Mouse (Mus musculus) testis, postnatal 14 days (tissue): Measurements from ENCODE around the gene Traf3.
A peak's percentile ranks its signal among the peaks of the same experiment; 100 is the strongest.

Source experiments
- DNase-seq: peaks from one replicate; pipeline ENCODE4 v3.0.0; 2021; ENCODE audit warnings: low spot score

Gene Traf3

GRCm38 (mm10) chr12:111203945-111204344 lies 37.8 kb downstream of the Traf3 start:
- DNase-seq: no peak

- DNase-seq: no peak
Observed at GRCm38 (mm10) chr12:111207641-111208040, 41.5 kb downstream of the Traf3 start.

- DNase-seq: no peak
Observed at GRCm38 (mm10) chr12:111211729-111212128, 45.6 kb downstream of the Traf3 start.

- DNase-seq: no peak
Observed at GRCm38 (mm10) chr12:111218867-111219266, 52.7 kb downstream of the Traf3 start.

- DNase-seq: no peak
Observed at GRCm38 (mm10) chr12:111225197-111225780, 59.1 kb downstream of the Traf3 start.

- DNase-seq: no peak
Observed at GRCm38 (mm10) chr12:111227410-111227809, 61.2 kb downstream of the Traf3 start.

GRCm38 (mm10) chr12:111228488-111228887 lies 62.3 kb downstream of the Traf3 start:
- DNase-seq: no peak

GRCm38 (mm10) chr12:111230793-111231192 lies 64.6 kb downstream of the Traf3 start:
- no peak for DNase-seq

GRCm38 (mm10) chr12:111233798-111234197 lies 67.6 kb downstream of the Traf3 start:
- no peak for DNase-seq

GRCm38 (mm10) chr12:111234383-111234782 lies 68.2 kb downstream of the Traf3 start:
- peak; percentile 37 for DNase-seq

- DNase-seq: peak; percentile 62
Observed at GRCm38 (mm10) chr12:111235631-111236030, 69.5 kb downstream of the Traf3 start.

- DNase-seq: no peak
Observed at GRCm38 (mm10) chr12:111237611-111238188, 71.5 kb downstream of the Traf3 start.

- no peak for DNase-seq
Observed at GRCm38 (mm10) chr12:111238345-111238744, 72.2 kb downstream of the Traf3 start.

- no peak for DNase-seq
Observed at GRCm38 (mm10) chr12:111238778-111239177, 72.6 kb downstream of the Traf3 start.

- no peak for DNase-seq
Observed at GRCm38 (mm10) chr12:111239930-111240329, 73.8 kb downstream of the Traf3 start.

- no peak for DNase-seq
Observed at GRCm38 (mm10) chr12:111241916-111242315, 75.7 kb downstream of the Traf3 start.

- DNase-seq: no peak
Observed at GRCm38 (mm10) chr12:111242346-111242745, 76.2 kb downstream of the Traf3 start.

GRCm38 (mm10) chr12:111243733-111244132 lies 77.6 kb downstream of the Traf3 start:
- no peak for DNase-seq

GRCm38 (mm10) chr12:111245070-111245469 lies 78.9 kb downstream of the Traf3 start:
- DNase-seq: no peak

- no peak for DNase-seq
Observed at GRCm38 (mm10) chr12:111246808-111247464, 80.8 kb downstream of the Traf3 start.

GRCm38 (mm10) chr12:111249095-111249494 lies 82.9 kb downstream of the Traf3 start:
- DNase-seq: no peak

GRCm38 (mm10) chr12:111250116-111250515 lies 83.9 kb downstream of the Traf3 start:
- no peak for DNase-seq

GRCm38 (mm10) chr12:111251227-111251626 lies 85.1 kb downstream of the Traf3 start:
- no peak for DNase-seq

GRCm38 (mm10) chr12:111263650-111264049 lies 97.5 kb downstream of the Traf3 start:
- DNase-seq: no peak
